Mouse (Mus musculus) hindbrain, embryonic 12.5 days (tissue): ENCODE measurements around the gene Gdpd3. TPM values are rescaled to one million over a fixed set of nuclear protein-coding genes. Genes with fewer than 3 reads are reported as not detected.

ENCODE experiments used
- ATAC-seq: fragments of 200-750 bp; cut with Nextera tagmentation; 2 replicates; pipeline ENCODE4 v1.8.0; 2017; ENCODE audit warnings: moderate TSS enrichment; ENCODE audit not compliant: low FRiP score
- H3K27ac ChIP-seq: fragments of 300-500 bp; sonication (generic); 2 replicates; pipeline ENCODE4 v1.5.1; 2016; ENCODE audit warnings: mild to moderate bottlenecking
- H3K27me3 ChIP-seq: fragments of 300-500 bp; sonication (generic); 2 replicates; pipeline ENCODE4 v1.6.1; 2016; ENCODE audit warnings: mild to moderate bottlenecking
- H3K36me3 ChIP-seq: fragments of 300-500 bp; sonication (generic); 2 replicates; pipeline ENCODE4 v1.6.1; 2016; ENCODE audit warnings: mild to moderate bottlenecking
- H3K4me1 ChIP-seq: fragments of 300-500 bp; sonication (generic); 2 replicates; pipeline ENCODE4 v1.6.1; 2016
- H3K4me2 ChIP-seq: fragments of 300-500 bp; sonication (generic); replicated peaks from 2 replicates; pipeline ENCODE4 v1.6.1; 2016; ENCODE audit warnings: mild to moderate bottlenecking
- H3K4me3 ChIP-seq: fragments of 300-500 bp; sonication (generic); 2 replicates; pipeline ENCODE4 v1.5.1; 2016; ENCODE audit warnings: mild to moderate bottlenecking
- H3K9ac ChIP-seq: fragments of 300-500 bp; sonication (generic); 2 replicates; pipeline ENCODE4 v1.6.1; 2016; ENCODE audit warnings: mild to moderate bottlenecking, moderate library complexity
- H3K9me3 ChIP-seq: fragments of 300-500 bp; sonication (generic); replicated peaks from 2 replicates; pipeline ENCODE4 v1.6.1; 2016; ENCODE audit warnings: mild to moderate bottlenecking
- WGBS: fragments of 180-500 bp; shearing (Covaris S2); methylation state at CpG from one replicate; pipeline ENCODE4 v1.1.7; 2016; 5-methylcytosine and 5-hydroxymethylcytosine counted together
- polyA plus RNA-seq: library from polyadenylated mRNA; unstranded; fragments of >200 nt; fragmentation: Nextera tagmentation; extraction: Ambion mirVana; gene quantifications from 2 replicates; pipeline ENCODE4 v1.2.1, GENCODE M21; 2016

Gdpd3 gene
- polyA plus RNA-seq, 1 experiment from 2014 or later = 1.4 TPM

- Histone ChIP-seq H3K4me2 (no peak overlapping the region), H3K4me1 (peaks cover 23% of the 10 kb centered on the region), H3K9ac (no peak overlapping the region), H3K9me3 (no peaks in the 10 kb centered on the region), H3K4me3 (no peak overlapping the region), H3K36me3 (peaks cover 12% of the 10 kb centered on the region), H3K27ac (no peak overlapping the region), H3K27me3 (no peaks in the 10 kb centered on the region)
- 87% methylated on average over 11 of the region's 11 CpGs for WGBS
- ATAC-seq = no peak
Observed at GRCm38 (mm10) chr7:126802134-126802889, 36.2 kb downstream of the Gdpd3 start.

GRCm38 (mm10) chr7:126803181-126803580 lies 37.0 kb downstream of the Gdpd3 start:
- H3K27ac ChIP-seq = no peak overlapping the region
- ATAC-seq = no peak
- no peak overlapping the region for H3K4me2 ChIP-seq
- H3K36me3 ChIP-seq = peaks cover 10% of the 10 kb centered on the region; the same call in 1 of the 2 replicates
- 91% methylated on average over 6 of the region's 6 CpGs for WGBS
- peaks cover 22% of the 10 kb centered on the region for H3K4me1 ChIP-seq
- H3K27me3 ChIP-seq = no peaks in the 10 kb centered on the region
- no peak overlapping the region for H3K9ac ChIP-seq
- H3K4me3 ChIP-seq = no peak overlapping the region
- H3K9me3 ChIP-seq = no peaks in the 10 kb centered on the region

- ATAC-seq = no peak
- Histone ChIP-seq H3K27ac (no peak overlapping the region), H3K4me3 (no peak overlapping the region), H3K9ac (no peak overlapping the region), H3K4me2 (no peak overlapping the region), H3K36me3 (peaks cover 10% of the 10 kb centered on the region; the same call in 1 of the 2 replicates), H3K4me1 (peaks cover 25% of the 10 kb centered on the region), H3K27me3 (no peaks in the 10 kb centered on the region), H3K9me3 (no peaks in the 10 kb centered on the region)
Observed at GRCm38 (mm10) chr7:126803751-126804150, 37.6 kb downstream of the Gdpd3 start.

GRCm38 (mm10) chr7:126806956-126807355 lies 40.8 kb downstream of the Gdpd3 start:
- no peak overlapping the region for H3K4me2 ChIP-seq
- no peak for ATAC-seq
- no peak overlapping the region for H3K9ac ChIP-seq
- peaks cover 17% of the 10 kb centered on the region for H3K4me1 ChIP-seq
- H3K27ac ChIP-seq = no peak overlapping the region
- H3K27me3 ChIP-seq = no peaks in the 10 kb centered on the region
- no peak overlapping the region for H3K4me3 ChIP-seq
- H3K9me3 ChIP-seq = no peaks in the 10 kb centered on the region
- WGBS = 82% methylated on average over 6 of the region's 6 CpGs
- peaks cover 10% of the 10 kb centered on the region; the same call in 1 of the 2 replicates for H3K36me3 ChIP-seq

- Histone ChIP-seq H3K4me3 (peak overlapping the region; percentile 64; the same call in 1 of the 2 replicates), H3K27ac (no peak overlapping the region), H3K9me3 (no peaks in the 10 kb centered on the region), H3K27me3 (no peaks in the 10 kb centered on the region), H3K4me2 (peak overlapping the region; percentile 91), H3K36me3 (peaks cover 10% of the 10 kb centered on the region; the same call in 1 of the 2 replicates), H3K4me1 (peaks cover 17% of the 10 kb centered on the region), H3K9ac (peak overlapping the region; percentile 83; the same call in 1 of the 2 replicates)
- 70% methylated on average over 4 of the region's 4 CpGs for WGBS
- ATAC-seq = no peak
Observed at GRCm38 (mm10) chr7:126807405-126807804, 41.3 kb downstream of the Gdpd3 start.

- peak; percentile 90 for ATAC-seq
- peaks cover 4% of the 10 kb centered on the region; the same call in 1 of the 2 replicates for H3K36me3 ChIP-seq
- peaks cover 17% of the 10 kb centered on the region for H3K4me1 ChIP-seq
- H3K27me3 ChIP-seq = no peaks in the 10 kb centered on the region
- WGBS = under 1% methylated on average over 43 of the region's 43 CpGs
- H3K4me3 ChIP-seq = peak overlapping the region; percentile 64
- H3K9ac ChIP-seq = peak overlapping the region; percentile 83
- H3K4me2 ChIP-seq = peak overlapping the region; percentile 91
- no peaks in the 10 kb centered on the region for H3K9me3 ChIP-seq
- H3K27ac ChIP-seq = peak overlapping the region; percentile 77
Observed at GRCm38 (mm10) chr7:126808703-126809455, 42.7 kb downstream of the Gdpd3 start.

- Histone ChIP-seq H3K27ac (no peak overlapping the region), H3K4me1 (peaks cover 17% of the 10 kb centered on the region), H3K4me2 (0 out of 2 replicates have a peak overlapping the region, but pooled peaks have one; percentile 91), H3K9me3 (no peaks in the 10 kb centered on the region), H3K4me3 (no peak overlapping the region), H3K36me3 (no peaks in the 10 kb centered on the region), H3K27me3 (no peaks in the 10 kb centered on the region), H3K9ac (peak overlapping the region; percentile 83; the same call in 1 of the 2 replicates)
- 59% methylated on average over 5 of the region's 5 CpGs for WGBS
- ATAC-seq = no peak
Observed at GRCm38 (mm10) chr7:126809723-126810369, 43.7 kb downstream of the Gdpd3 start.

- H3K4me1 ChIP-seq = no peaks in the 10 kb centered on the region
- H3K4me3 ChIP-seq = no peak overlapping the region
- 52% methylated on average over 8 of the region's 8 CpGs for WGBS
- no peaks in the 10 kb centered on the region for H3K36me3 ChIP-seq
- no peak overlapping the region for H3K27ac ChIP-seq
- H3K9me3 ChIP-seq = no peaks in the 10 kb centered on the region
- ATAC-seq = no peak
- H3K27me3 ChIP-seq = no peaks in the 10 kb centered on the region
- H3K9ac ChIP-seq = no peak overlapping the region
- no peak overlapping the region for H3K4me2 ChIP-seq
Observed at GRCm38 (mm10) chr7:126815726-126816222, 49.6 kb downstream of the Gdpd3 start.

GRCm38 (mm10) chr7:126816494-126816893 lies 50.4 kb downstream of the Gdpd3 start:
- H3K9me3 ChIP-seq = no peaks in the 10 kb centered on the region
- WGBS = 88% methylated on average over 8 of the region's 8 CpGs
- H3K4me2 ChIP-seq = no peak overlapping the region
- no peaks in the 10 kb centered on the region for H3K36me3 ChIP-seq
- no peak overlapping the region for H3K9ac ChIP-seq
- ATAC-seq = no peak
- H3K27ac ChIP-seq = no peak overlapping the region
- H3K4me3 ChIP-seq = no peak overlapping the region
- no peaks in the 10 kb centered on the region for H3K27me3 ChIP-seq
- no peaks in the 10 kb centered on the region for H3K4me1 ChIP-seq

- H3K9me3 ChIP-seq = no peaks in the 10 kb centered on the region
- no peak overlapping the region for H3K9ac ChIP-seq
- ATAC-seq = no peak
- 90% methylated on average over 7 of the region's 7 CpGs for WGBS
- H3K27me3 ChIP-seq = peaks cover 5% of the 10 kb centered on the region; the same call in 1 of the 2 replicates
- H3K36me3 ChIP-seq = no peaks in the 10 kb centered on the region
- no peak overlapping the region for H3K27ac ChIP-seq
- H3K4me3 ChIP-seq = no peak overlapping the region
- H3K4me2 ChIP-seq = no peak overlapping the region
- H3K4me1 ChIP-seq = peaks cover 7% of the 10 kb centered on the region
Observed at GRCm38 (mm10) chr7:126817595-126817994, 51.5 kb downstream of the Gdpd3 start.

GRCm38 (mm10) chr7:126818818-126819217 lies 52.7 kb downstream of the Gdpd3 start:
- H3K27me3 ChIP-seq = peaks cover 8% of the 10 kb centered on the region; the same call in 1 of the 2 replicates
- 41% methylated on average over 1 of the region's 1 CpGs for WGBS
- H3K4me2 ChIP-seq = no peak overlapping the region
- no peaks in the 10 kb centered on the region for H3K9me3 ChIP-seq
- no peak overlapping the region for H3K9ac ChIP-seq
- no peaks in the 10 kb centered on the region for H3K36me3 ChIP-seq
- no peak for ATAC-seq
- H3K4me3 ChIP-seq = no peak overlapping the region
- no peak overlapping the region for H3K27ac ChIP-seq
- peaks cover 12% of the 10 kb centered on the region for H3K4me1 ChIP-seq
